In the genomic region with DNA sequence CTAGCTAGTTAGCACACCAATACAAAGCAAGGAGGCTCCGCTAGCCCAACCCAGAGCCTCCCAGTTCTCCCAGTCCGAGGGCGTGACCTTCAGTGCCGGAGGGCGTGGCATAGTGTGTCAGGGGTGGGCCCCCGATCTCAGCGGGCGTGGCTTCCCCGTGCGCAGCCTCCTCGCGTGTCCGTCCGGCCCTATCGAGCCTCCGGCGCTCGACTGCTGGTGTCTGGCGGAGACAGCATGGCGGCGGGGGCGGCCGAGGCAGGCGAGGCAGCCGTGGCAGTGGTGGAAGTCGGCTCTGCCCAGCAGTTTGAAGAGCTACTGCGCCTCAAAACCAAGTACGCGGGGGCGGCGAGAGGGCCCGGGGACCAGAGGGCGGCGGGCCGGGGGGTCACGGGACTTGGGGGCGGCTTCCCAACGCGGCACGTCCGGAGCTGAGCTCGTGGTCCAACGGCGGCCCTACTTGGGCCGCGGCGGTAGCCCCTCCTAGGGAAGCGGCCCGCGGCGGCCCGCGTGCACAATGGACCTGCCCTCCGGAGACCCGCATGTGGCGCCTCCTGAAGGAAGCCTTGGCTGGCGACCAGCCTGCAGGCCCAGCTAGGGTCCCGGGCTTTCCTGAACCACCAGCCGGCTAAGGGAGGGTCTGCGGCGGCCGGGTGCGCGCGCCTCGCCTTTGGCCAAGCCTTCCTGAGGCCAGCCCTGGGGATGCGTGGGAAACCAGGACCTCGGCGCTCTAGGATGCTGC, we compare ENCODE assay signal across 8 mouse cellular contexts. TPM values are rescaled to one million over a fixed set of nuclear protein-coding genes. Genes with fewer than 3 reads are reported as not detected.
DNase-seq lines count a peak whose midpoint lies in the region; ATAC-seq lines count a peak whose summit lies in the region.

A gene (plus strand): TSS at position 175 of the 739 bp plus-strand sequence.

- peak within 1 kb of the TSS; percentile 68 for H3K9ac ChIP-seq in intestine, embryonic 14.5 days (ENCODE audit: low read length)

- intact Hi-C loops in left cerebral cortex, postnatal 14 days (cut with DNase I) = loop anchor here (2.0 kb wide), 1 partner anchor 27 kb away; a partner anchor contains a TSS

- under 1% methylated on average over 68 of the region's 69 CpGs for WGBS in intestine, embryonic 14.5 days

- ATAC-seq in intestine, embryonic 14.5 days (replicated peaks; ENCODE audit: low FRiP score, low TSS enrichment, low read depth) = peak; percentile 95

- peaks cover 16% of the 10 kb centered on the region for H3K4me1 ChIP-seq in intestine, embryonic 14.5 days (replicated peaks; ENCODE audit: control insufficient read depth, insufficient read depth, low read length)

- DNase-seq in adrenal gland, adult 18-20 months (ENCODE audit: low spot score in 2 of 2) = peak; percentile 94 to 96
- peak; percentile 99 for DNase-seq in embryo, embryonic 11 days
- DNase-seq in gastrocnemius, postnatal 25 days = peak; percentile 98
- peak; percentile 94 for DNase-seq in intestine, embryonic 14.5 days (ENCODE audit: low spot score)
- peak; percentile 92 to 94 for DNase-seq in left cerebral cortex, postnatal 14 days (ENCODE audit: low spot score in 2 of 2)
- DNase-seq in mesoderm, embryonic 11.5 days (ENCODE audit: low read depth, low spot score) = peak; percentile 94
- DNase-seq in right cerebral cortex, postnatal 36 days (ENCODE audit: low spot score in 2 of 2) = peak; percentile 92 to 93
- peak; percentile 93 for DNase-seq in yolk sac, embryonic 10.5 days (ENCODE audit: low spot score)

- peak within 1 kb of the TSS; percentile 78 for H3K4me3 ChIP-seq in intestine, embryonic 14.5 days (ENCODE audit: low read depth, low read length)

- H3K27me3 ChIP-seq in intestine, embryonic 14.5 days (replicated peaks; ENCODE audit: control insufficient read depth, insufficient read depth, low read length) = no peaks in the 10 kb centered on the region

- H3K4me2 ChIP-seq in intestine, embryonic 14.5 days (ENCODE audit: low read length) = peak within 1 kb of the TSS; percentile 80

- H3K36me3 ChIP-seq in intestine, embryonic 14.5 days (ENCODE audit: control insufficient read depth, insufficient read depth, low read length) = no peaks in the 10 kb centered on the region

- H3K9me3 ChIP-seq in intestine, embryonic 14.5 days (ENCODE audit: control insufficient read depth, low read length) = no peaks in the 10 kb centered on the region

- peak within 1 kb of the TSS; percentile 70 for H3K27ac ChIP-seq in intestine, embryonic 14.5 days (ENCODE audit: low read depth)

RNA-seq across cellular contexts. Expression of the gene that starts here (rescaled TPM):
- 100 to 1,000 TPM; 105 to 114 TPM for total RNA-seq in adrenal gland, adult 18-20 months (2021)
- total RNA-seq in gastrocnemius, postnatal 25 days (2021) = 100 to 1,000 TPM in 1 of 2 experiments, 10 to 100 TPM in 1; 99.3 to 111 TPM
- polyA plus RNA-seq in intestine, embryonic 14.5 days (2014; fragmentation: Nextera tagmentation; extraction: Ambion mirVana) = 266 and 285 TPM in 2 replicates
- 100 to 1,000 TPM; 113 to 117 TPM for total RNA-seq in left cerebral cortex, postnatal 14 days (2021)

Comparison
In these comparisons a context has a peak if more than half of its experiments do, and no peak if none do; other contexts are left out.
1. Peak in every context shown above with its lines: DNase-seq, ATAC-seq, H3K4me3 ChIP-seq and H3K27ac ChIP-seq.